Mouse (Mus musculus): ENCODE data around the gene Irak3. TPM values are rescaled to one million over a fixed set of nuclear protein-coding genes. Genes with fewer than 3 reads are reported as not detected.
"Not testable (repeated sequence)": the region's sequence is repeated elsewhere in the genome, so short reads cannot be mapped to it uniquely, and the experiment has no call there.

Gene Irak3
- polyA plus RNA-seq, 1 experiment from 2014 or later, result 0.33 TPM

GRCm38 (mm10) chr10:120233655-120234367, 31.9 kb upstream of the Irak3 start:
- H3K4me3 ChIP-seq (ENCODE audit: low read depth, low read length), result no peak overlapping the region
- H3K27me3 ChIP-seq (ENCODE audit: control insufficient read depth, insufficient read depth, low read depth, low read length), result no peaks in the 10 kb centered on the region
- ATAC-seq, result peak; percentile 39; the same call in 1 of the 2 replicates
- 30% methylated on average over 18 of the region's 18 CpGs for WGBS
- H3K9me3 ChIP-seq (replicated peaks; ENCODE audit: control insufficient read depth, low read length, poor library complexity, severe bottlenecking), result no peaks in the 10 kb centered on the region
- no peaks in the 10 kb centered on the region; the same call in none of the 2 replicates for H3K36me3 ChIP-seq (ENCODE audit: control insufficient read depth, insufficient read depth, low read length)
- H3K9ac ChIP-seq (ENCODE audit: low read depth, low read length), result no peak overlapping the region
- H3K27ac ChIP-seq (ENCODE audit: low read length), result no peak overlapping the region
- H3K4me1 ChIP-seq (ENCODE audit: control insufficient read depth, insufficient read depth, low read length), result no peaks in the 10 kb centered on the region
- H3K4me2 ChIP-seq (ENCODE audit: low read length), result 0 out of 2 replicates have a peak overlapping the region, but pooled peaks have one; percentile 3

DNA sequence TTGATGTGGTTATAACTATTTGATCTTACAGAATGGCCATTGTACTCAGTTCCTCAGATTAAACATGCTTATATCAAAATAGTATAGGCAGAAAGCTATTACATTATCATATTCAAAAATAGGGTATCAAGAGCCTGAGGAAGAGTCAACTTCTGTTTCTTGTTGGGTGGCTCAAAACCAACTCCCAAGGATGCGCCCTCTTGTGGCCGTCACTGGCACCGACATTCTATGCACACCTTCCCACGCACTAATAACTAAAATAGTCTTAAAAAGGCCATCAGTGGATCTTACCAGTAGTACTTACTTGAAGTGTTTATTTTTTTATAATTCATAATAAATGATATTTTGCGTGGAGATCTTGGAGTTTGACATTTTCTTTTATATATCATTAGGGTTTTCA, 29.8 kb upstream of the Irak3 start:
- no peak for ATAC-seq
- H3K9me3 ChIP-seq (replicated peaks; ENCODE audit: control insufficient read depth, low read length, poor library complexity, severe bottlenecking), result no peaks in the 10 kb centered on the region
- no peak overlapping the region for H3K27ac ChIP-seq (ENCODE audit: low read length)
- 29% methylated on average over 5 of the region's 5 CpGs for WGBS
- H3K4me2 ChIP-seq (ENCODE audit: low read length), result no peak overlapping the region
- no peak overlapping the region for H3K9ac ChIP-seq (ENCODE audit: low read depth, low read length)
- no peak overlapping the region for H3K4me3 ChIP-seq (ENCODE audit: low read depth, low read length)
- peaks cover 9% of the 10 kb centered on the region for H3K4me1 ChIP-seq (ENCODE audit: control insufficient read depth, insufficient read depth, low read length)
- H3K27me3 ChIP-seq (ENCODE audit: control insufficient read depth, insufficient read depth, low read depth, low read length), result no peaks in the 10 kb centered on the region
- no peaks in the 10 kb centered on the region; the same call in none of the 2 replicates for H3K36me3 ChIP-seq (ENCODE audit: control insufficient read depth, insufficient read depth, low read length)

DNA sequence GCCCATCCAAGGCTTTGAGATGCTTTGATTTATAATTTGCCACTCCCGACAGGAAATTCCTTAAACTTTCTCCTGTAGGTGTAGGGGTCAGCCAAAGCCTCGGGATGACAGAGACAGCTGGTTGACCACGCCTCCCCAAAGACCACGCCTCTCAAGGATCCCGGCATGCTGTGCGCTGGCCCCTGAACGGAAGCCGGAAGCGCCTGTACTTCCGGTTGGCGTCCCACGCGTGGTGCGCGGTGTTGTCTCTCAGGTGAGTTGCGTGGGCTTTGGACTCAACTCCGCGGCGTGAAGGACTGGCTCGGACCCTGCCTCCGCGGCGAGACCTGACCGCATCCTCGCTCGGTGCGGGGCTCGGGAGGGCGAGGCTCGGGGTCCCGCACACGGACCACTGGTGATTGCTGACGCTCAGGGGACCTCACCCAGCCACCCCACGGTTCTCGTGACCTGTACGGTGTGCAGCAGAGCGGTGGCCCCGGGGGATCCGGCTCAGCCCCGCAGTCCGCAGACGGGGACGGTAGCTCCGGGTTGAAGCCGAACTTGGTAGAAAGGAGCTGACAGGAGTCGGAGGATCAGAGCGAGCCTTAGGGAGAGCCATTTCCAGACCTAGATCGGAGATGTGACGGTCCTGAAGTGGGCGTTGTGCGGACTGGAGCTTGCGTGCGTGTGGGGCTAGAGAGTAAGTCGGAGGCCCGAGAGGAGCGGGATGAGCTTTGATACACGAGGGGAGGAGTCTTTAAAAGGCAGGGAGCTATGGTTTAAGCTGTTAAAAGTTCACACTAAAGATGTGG, 25.1 kb upstream of the Irak3 start, which contains the start of gene Llph:
Gene Llph, plus strand, starts transcription at position 200 of the 791 bp plus-strand sequence.
- Histone ChIP-seq H3K36me3 (ENCODE audit: control insufficient read depth, insufficient read depth, low read length) (no peaks in the 10 kb centered on the region; the same call in none of the 2 replicates), H3K9ac (ENCODE audit: low read depth, low read length) (peak within 1 kb of the TSS; percentile 85), H3K4me3 (ENCODE audit: low read depth, low read length) (peak within 1 kb of the TSS; percentile 99), H3K4me1 (ENCODE audit: control insufficient read depth, insufficient read depth, low read length) (peaks cover 9% of the 10 kb centered on the region), H3K9me3 (replicated peaks; ENCODE audit: control insufficient read depth, low read length, poor library complexity, severe bottlenecking) (no peaks in the 10 kb centered on the region), H3K4me2 (ENCODE audit: low read length) (peak within 1 kb of the TSS; percentile 93), H3K27ac (ENCODE audit: low read length) (peak within 1 kb of the TSS; percentile 64; the same call in 1 of the 2 replicates), H3K27me3 (ENCODE audit: control insufficient read depth, insufficient read depth, low read depth, low read length) (no peaks in the 10 kb centered on the region)
- under 1% methylated on average over 57 of the region's 57 CpGs for WGBS
- ATAC-seq, result peak; percentile 96

DNA sequence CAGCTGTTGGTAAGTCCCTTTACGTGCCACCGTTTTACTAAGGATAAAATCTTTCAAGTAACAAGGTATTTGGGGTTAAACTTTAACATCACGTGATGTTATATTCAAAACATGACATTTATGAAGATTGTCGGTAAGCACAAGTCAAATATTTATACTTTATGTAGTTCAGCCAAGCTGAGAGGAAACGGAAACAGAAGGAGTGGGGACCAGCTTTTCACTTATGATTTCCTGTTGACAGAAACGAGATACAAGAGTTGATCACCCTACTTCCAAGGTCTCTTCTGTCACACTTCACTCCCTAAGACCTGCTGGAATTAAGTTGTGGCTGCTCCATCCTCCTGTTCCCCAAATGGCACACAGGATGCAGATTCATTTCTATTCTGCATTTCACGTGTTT, 18.8 kb upstream of the Irak3 start:
- Histone ChIP-seq H3K36me3 (ENCODE audit: control insufficient read depth, insufficient read depth, low read length) (peaks cover 5% of the 10 kb centered on the region; the same call in 1 of the 2 replicates), H3K27ac (ENCODE audit: low read length) (no peak overlapping the region), H3K4me2 (ENCODE audit: low read length) (no peak overlapping the region), H3K4me1 (ENCODE audit: control insufficient read depth, insufficient read depth, low read length) (no peaks in the 10 kb centered on the region), H3K9ac (ENCODE audit: low read depth, low read length) (no peak overlapping the region), H3K4me3 (ENCODE audit: low read depth, low read length) (no peak overlapping the region), H3K27me3 (ENCODE audit: control insufficient read depth, insufficient read depth, low read depth, low read length) (no peaks in the 10 kb centered on the region), H3K9me3 (replicated peaks; ENCODE audit: control insufficient read depth, low read length, poor library complexity, severe bottlenecking) (no peaks in the 10 kb centered on the region)
- no peak for ATAC-seq
- 89% methylated on average over 7 of the region's 7 CpGs for WGBS

- ATAC-seq, result no peak
- Histone ChIP-seq H3K36me3 (ENCODE audit: control insufficient read depth, insufficient read depth, low read length) (peaks cover 5% of the 10 kb centered on the region; the same call in 1 of the 2 replicates), H3K4me1 (ENCODE audit: control insufficient read depth, insufficient read depth, low read length) (no peaks in the 10 kb centered on the region), H3K9me3 (replicated peaks; ENCODE audit: control insufficient read depth, low read length, poor library complexity, severe bottlenecking) (no peaks in the 10 kb centered on the region), H3K9ac (ENCODE audit: low read depth, low read length) (no peak overlapping the region), H3K27ac (ENCODE audit: low read length) (no peak overlapping the region), H3K4me2 (ENCODE audit: low read length) (no peak overlapping the region), H3K27me3 (ENCODE audit: control insufficient read depth, insufficient read depth, low read depth, low read length) (no peaks in the 10 kb centered on the region), H3K4me3 (ENCODE audit: low read depth, low read length) (no peak overlapping the region)
- WGBS, result 83% methylated on average over 14 of the region's 14 CpGs
Observed at GRCm38 (mm10) chr10:120219578-120220359, 17.8 kb upstream of the Irak3 start.

- Histone ChIP-seq H3K27me3 (ENCODE audit: control insufficient read depth, insufficient read depth, low read depth, low read length) (no peaks in the 10 kb centered on the region), H3K4me1 (ENCODE audit: control insufficient read depth, insufficient read depth, low read length) (no peaks in the 10 kb centered on the region), H3K4me3 (ENCODE audit: low read depth, low read length) (no peak overlapping the region), H3K27ac (ENCODE audit: low read length) (no peak overlapping the region), H3K9me3 (replicated peaks; ENCODE audit: control insufficient read depth, low read length, poor library complexity, severe bottlenecking) (no peaks in the 10 kb centered on the region), H3K9ac (ENCODE audit: low read depth, low read length) (no peak overlapping the region), H3K36me3 (ENCODE audit: control insufficient read depth, insufficient read depth, low read length) (peaks cover 5% of the 10 kb centered on the region; the same call in 1 of the 2 replicates), H3K4me2 (ENCODE audit: low read length) (no peak overlapping the region)
- ATAC-seq, result no peak
- WGBS, result 95% methylated on average over 10 of the region's 10 CpGs
Observed at GRCm38 (mm10) chr10:120218996-120219395, 17.1 kb upstream of the Irak3 start.

GRCm38 (mm10) chr10:120217099-120217498, 15.2 kb upstream of the Irak3 start:
- H3K4me3 ChIP-seq (ENCODE audit: low read depth, low read length); H3K4me2 ChIP-seq (ENCODE audit: low read length); H3K9me3 ChIP-seq (replicated peaks; ENCODE audit: control insufficient read depth, low read length, poor library complexity, severe bottlenecking); H3K36me3 ChIP-seq (ENCODE audit: control insufficient read depth, insufficient read depth, low read length); H3K4me1 ChIP-seq (ENCODE audit: control insufficient read depth, insufficient read depth, low read length); H3K27ac ChIP-seq (ENCODE audit: low read length); H3K9ac ChIP-seq (ENCODE audit: low read depth, low read length); ATAC-seq; H3K27me3 ChIP-seq (ENCODE audit: control insufficient read depth, insufficient read depth, low read depth, low read length): not testable (repeated sequence)
- 82% methylated on average over 1 of the region's 1 CpGs for WGBS

- ATAC-seq, result no peak
- WGBS, result 92% methylated on average over 3 of the region's 3 CpGs
- no peaks in the 10 kb centered on the region for H3K9me3 ChIP-seq (replicated peaks; ENCODE audit: control insufficient read depth, low read length, poor library complexity, severe bottlenecking)
- H3K36me3 ChIP-seq (ENCODE audit: control insufficient read depth, insufficient read depth, low read length), result no peaks in the 10 kb centered on the region
- no peak overlapping the region for H3K4me3 ChIP-seq (ENCODE audit: low read depth, low read length)
- no peaks in the 10 kb centered on the region for H3K27me3 ChIP-seq (ENCODE audit: control insufficient read depth, insufficient read depth, low read depth, low read length)
- H3K9ac ChIP-seq (ENCODE audit: low read depth, low read length), result no peak overlapping the region
- H3K27ac ChIP-seq (ENCODE audit: low read length), result no peak overlapping the region
- no peak overlapping the region for H3K4me2 ChIP-seq (ENCODE audit: low read length)
- peaks cover 8% of the 10 kb centered on the region for H3K4me1 ChIP-seq (ENCODE audit: control insufficient read depth, insufficient read depth, low read length)
Observed at GRCm38 (mm10) chr10:120210096-120210495, 8.2 kb upstream of the Irak3 start.

All from midbrain, embryonic 16.5 days (tissue).